Comparison of ENCODE assay signal across 8 mouse cellular contexts in genomic region chr14:33939117-33939516, GRCm38 (mm10). TPM values are rescaled to one million over a fixed set of nuclear protein-coding genes. Genes with fewer than 3 reads are reported as not detected.
DNase-seq lines count a peak whose midpoint lies in the region; ATAC-seq and TF ChIP-seq lines count a peak whose summit lies in the region.

No protein-coding gene starts in this region.

- peak overlapping the region; percentile 25; the same call in 1 of the 2 replicates for H3K9ac ChIP-seq in embryonic facial prominence, embryonic 11.5 days (replicated peaks; ENCODE audit: low read length)
- no peak overlapping the region; the same call in 1 of the 2 replicates for H3K9ac ChIP-seq in heart, embryonic 12.5 days
- H3K9ac ChIP-seq in liver, adult 2 months (ENCODE audit: low read depth, low read length): no peak overlapping the region
- H3K9ac ChIP-seq in neural tube, embryonic 14.5 days (replicated peaks; ENCODE audit: low read depth, low read length): no peak overlapping the region

- peak; percentile 84 for TF ChIP-seq CTCF in liver, adult 2 months (IDR thresholded peaks at IDR 0.05; ENCODE audit: low read depth, low read length)

- TF ChIP-seq POLR2A in liver, adult 2 months (IDR thresholded peaks at IDR 0.05; ENCODE audit: extremely low read depth, insufficient read depth, low read length): no peak

- no peaks in the 10 kb centered on the region for H3K9me3 ChIP-seq in embryonic facial prominence, embryonic 11.5 days (replicated peaks; ENCODE audit: control insufficient read depth, low read length)
- H3K9me3 ChIP-seq in heart, embryonic 12.5 days (replicated peaks): no peaks in the 10 kb centered on the region
- no peaks in the 10 kb centered on the region for H3K9me3 ChIP-seq in neural tube, embryonic 14.5 days (ENCODE audit: control insufficient read depth, low read length)

- H3K4me2 ChIP-seq in embryonic facial prominence, embryonic 11.5 days (ENCODE audit: low read depth, low read length): no peak overlapping the region
- H3K4me2 ChIP-seq in heart, embryonic 12.5 days: peak overlapping the region; percentile 58
- H3K4me2 ChIP-seq in neural tube, embryonic 14.5 days (ENCODE audit: low read depth, low read length): peak overlapping the region; percentile 23; the same call in 1 of the 2 replicates

- peak; percentile 27 for DNase-seq in urinary bladder, postnatal 25 days (ENCODE audit: low spot score)
- no peak for DNase-seq in urinary bladder, postnatal 10 days (ENCODE audit: low spot score)
- DNase-seq in embryonic facial prominence, embryonic 11.5 days (ENCODE audit: low spot score): peak; percentile 82
- DNase-seq in kidney, postnatal 10 days: peak; percentile 82
- DNase-seq in liver, adult 2 months (ENCODE audit: extremely low read depth, low read depth, low spot score): peak; percentile 28
- no peak for DNase-seq in adipocyte (ENCODE audit: low spot score)

- no peaks in the 10 kb centered on the region for H3K36me3 ChIP-seq in embryonic facial prominence, embryonic 11.5 days (replicated peaks; ENCODE audit: control insufficient read depth, insufficient read depth, low read depth, low read length)
- no peaks in the 10 kb centered on the region for H3K36me3 ChIP-seq in heart, embryonic 12.5 days
- no peaks in the 10 kb centered on the region for H3K36me3 ChIP-seq in liver, adult 2 months (ENCODE audit: control insufficient read depth, insufficient read depth, low read length)
- H3K36me3 ChIP-seq in neural tube, embryonic 14.5 days (ENCODE audit: control insufficient read depth, insufficient read depth, low read length): no peaks in the 10 kb centered on the region

- 27% methylated on average over 9 of the region's 9 CpGs for WGBS in embryonic facial prominence, embryonic 11.5 days
- WGBS in heart, embryonic 12.5 days: 28% methylated on average over 9 of the region's 9 CpGs
- 26% methylated on average over 9 of the region's 9 CpGs for WGBS in liver, adult 2 months
- WGBS in neural tube, embryonic 14.5 days: 26% methylated on average over 9 of the region's 9 CpGs

- H3K79me2 ChIP-seq in liver, adult 2 months (ENCODE audit: control insufficient read depth, insufficient read depth, low read length): no peaks in the 10 kb centered on the region

- no peaks in the 10 kb centered on the region for H3K4me1 ChIP-seq in embryonic facial prominence, embryonic 11.5 days (ENCODE audit: control insufficient read depth, insufficient read depth, low read length)
- peaks cover 16% of the 10 kb centered on the region for H3K4me1 ChIP-seq in heart, embryonic 12.5 days (replicated peaks)
- no peaks in the 10 kb centered on the region for H3K4me1 ChIP-seq in liver, adult 2 months (ENCODE audit: control insufficient read depth, insufficient read depth, low read length)
- H3K4me1 ChIP-seq in neural tube, embryonic 14.5 days (ENCODE audit: control insufficient read depth, insufficient read depth, low read length): no peaks in the 10 kb centered on the region

- no peak; the same call in 1 of the 2 replicates for ATAC-seq in embryonic facial prominence, embryonic 11.5 days (replicated peaks; ENCODE audit: insufficient number of reproducible peaks, low FRiP score, low TSS enrichment, low read depth)
- ATAC-seq in heart, embryonic 12.5 days (ENCODE audit: insufficient number of reproducible peaks, low FRiP score): no peak
- peak; percentile 72 for ATAC-seq in neural tube, embryonic 14.5 days (ENCODE audit: low read depth)

- H3K27me3 ChIP-seq in embryonic facial prominence, embryonic 11.5 days (ENCODE audit: control insufficient read depth, insufficient read depth, low read length): 0 out of 2 replicates have a peak, but pooled peaks cover 2% of the 10 kb centered on the region
- H3K27me3 ChIP-seq in heart, embryonic 12.5 days (replicated peaks): peaks cover 27% of the 10 kb centered on the region
- H3K27me3 ChIP-seq in liver, adult 2 months (ENCODE audit: control insufficient read depth, insufficient read depth, low read length): no peaks in the 10 kb centered on the region
- no peaks in the 10 kb centered on the region for H3K27me3 ChIP-seq in neural tube, embryonic 14.5 days (ENCODE audit: control insufficient read depth, insufficient read depth, low read length)

- no peak overlapping the region for H3K27ac ChIP-seq in embryonic facial prominence, embryonic 11.5 days (replicated peaks; ENCODE audit: low read depth, low read length)
- H3K27ac ChIP-seq in heart, embryonic 12.5 days (ENCODE audit: poor library complexity, severe bottlenecking): no peak overlapping the region
- peak overlapping the region; percentile 10; the same call in 1 of the 2 replicates for H3K27ac ChIP-seq in liver, adult 2 months (replicated peaks; ENCODE audit: insufficient read depth, low read depth, low read length)
- H3K27ac ChIP-seq in neural tube, embryonic 14.5 days (ENCODE audit: low read depth, low read length): no peak overlapping the region

- H3K4me3 ChIP-seq in embryonic facial prominence, embryonic 11.5 days (ENCODE audit: low read depth, low read length): no peak overlapping the region
- H3K4me3 ChIP-seq in heart, embryonic 12.5 days: peak overlapping the region; percentile 19; the same call in 1 of the 2 replicates
- H3K4me3 ChIP-seq in liver, adult 2 months (ENCODE audit: insufficient read depth, low read depth, low read length): no peak overlapping the region
- no peak overlapping the region for H3K4me3 ChIP-seq in neural tube, embryonic 14.5 days (ENCODE audit: low read depth, low read length)

RNA-seq across cellular contexts. Expression of gene Gdf2, which starts 1.7 kb away (rescaled TPM):
- not detected in 2 replicates for polyA plus RNA-seq in embryonic facial prominence, embryonic 11.5 days (2014; fragmentation: Nextera tagmentation; extraction: Ambion mirVana)
- polyA plus RNA-seq in heart, embryonic 12.5 days (2016; fragmentation: Nextera tagmentation; extraction: Ambion mirVana): 0.46 and 0.80 TPM in 2 replicates
- 12.3 and 13.1 TPM in 2 replicates for total RNA-seq in liver, adult 2 months (2014; rRNA removed)
- 4.9 and 5.4 TPM in 2 replicates for polyA plus RNA-seq in liver, adult 2 months (2012; rRNA removed)
- not detected in 2 replicates for polyA plus RNA-seq in neural tube, embryonic 14.5 days (2014; fragmentation: Nextera tagmentation; extraction: Ambion mirVana)

RNA-seq across cellular contexts. Expression of gene Rbp3, which starts 14.7 kb away (rescaled TPM):
- not detected in 2 replicates for polyA plus RNA-seq in embryonic facial prominence, embryonic 11.5 days (2014; fragmentation: Nextera tagmentation; extraction: Ambion mirVana)
- polyA plus RNA-seq in heart, embryonic 12.5 days (2016; fragmentation: Nextera tagmentation; extraction: Ambion mirVana): 0.14 and 0.36 TPM in 2 replicates
- not detected in 2 replicates for total RNA-seq in liver, adult 2 months (2014; rRNA removed)
- not detected in 2 replicates for polyA plus RNA-seq in liver, adult 2 months (2012; rRNA removed)
- not detected in 2 replicates for polyA plus RNA-seq in neural tube, embryonic 14.5 days (2014; fragmentation: Nextera tagmentation; extraction: Ambion mirVana)

RNA-seq across cellular contexts. Expression of gene Gdf10, which starts 15.7 kb away (rescaled TPM):
- 3.6 and 3.9 TPM in 2 replicates for polyA plus RNA-seq in embryonic facial prominence, embryonic 11.5 days (2014; fragmentation: Nextera tagmentation; extraction: Ambion mirVana)
- polyA plus RNA-seq in heart, embryonic 12.5 days (2016; fragmentation: Nextera tagmentation; extraction: Ambion mirVana): 1.3 and 1.5 TPM in 2 replicates
- total RNA-seq in liver, adult 2 months (2014; rRNA removed): 0.92 and 1.3 TPM in 2 replicates
- polyA plus RNA-seq in liver, adult 2 months (2012; rRNA removed): 3.1 and 3.6 TPM in 2 replicates
- polyA plus RNA-seq in neural tube, embryonic 14.5 days (2014; fragmentation: Nextera tagmentation; extraction: Ambion mirVana): 11.0 and 11.8 TPM in 2 replicates

RNA-seq across cellular contexts. Expression of gene Zfp488, which starts 39.4 kb away (rescaled TPM):
- polyA plus RNA-seq in embryonic facial prominence, embryonic 11.5 days (2014; fragmentation: Nextera tagmentation; extraction: Ambion mirVana): 0.43 and 0.56 TPM in 2 replicates
- 0.04 TPM in 1 of 2 replicates, not detected in the other for polyA plus RNA-seq in heart, embryonic 12.5 days (2016; fragmentation: Nextera tagmentation; extraction: Ambion mirVana)
- total RNA-seq in liver, adult 2 months (2014; rRNA removed): under 0.01 TPM in 2 replicates
- polyA plus RNA-seq in liver, adult 2 months (2012; rRNA removed): not detected in 2 replicates
- polyA plus RNA-seq in neural tube, embryonic 14.5 days (2014; fragmentation: Nextera tagmentation; extraction: Ambion mirVana): 0.89 and 1.9 TPM in 2 replicates

Comparison
In these comparisons a context has a peak if more than half of its experiments do, and no peak if none do; other contexts are left out.
1. DNase-seq: peak in urinary bladder, postnatal 25 days (single experiment), embryonic facial prominence, embryonic 11.5 days (single experiment), kidney, postnatal 10 days (single experiment) and liver, adult 2 months (single experiment); none in urinary bladder, postnatal 10 days (single experiment) and adipocyte (single experiment).